9 mouse cellular contexts compared by ENCODE assay signal in genomic region chr1:153414962-153415361, GRCm38 (mm10). TPM values are rescaled to one million over a fixed set of nuclear protein-coding genes. Genes with fewer than 3 reads are reported as not detected.
DNase-seq lines count a peak whose midpoint lies in the region; ATAC-seq and TF ChIP-seq lines count a peak whose summit lies in the region.
"Had no signal": no experiment of that assay in that cellular context is flagged by ENCODE, and none has a peak within 500 bp of the region (broad histone marks: within the 10 kb centered on the region; RNA-seq: fewer than 3 reads in every experiment).

No protein-coding gene starts in this region.

- H3K27ac ChIP-seq in kidney, adult 2 months (ENCODE audit: insufficient read depth, low read depth, low read length): no peak overlapping the region
- H3K27ac ChIP-seq in bone marrow, adult 2 months (ENCODE audit: control insufficient read depth, insufficient read depth, low read depth, low read length, poor library complexity): peak overlapping the region; percentile 46; the same call in 1 of the 2 replicates
- H3K27ac ChIP-seq: limb, embryonic 15.5 days had no signal

- 86% methylated on average over 4 of the region's 4 CpGs for WGBS in kidney, adult 2 months
- WGBS in bone marrow, adult 2 months: 23% methylated on average over 4 of the region's 4 CpGs

- peak; percentile 64 for DNase-seq in kidney, adult 2 months
- no peak for DNase-seq in kidney, postnatal 10 days
- DNase-seq in left cerebral cortex, postnatal 14 days (ENCODE audit: low spot score in 2 of 2): peak; percentile 47 to 72
- peak; percentile 35 for DNase-seq in skeletal muscle tissue, adult 2 months (ENCODE audit: low read depth, low spot score)
- DNase-seq in cerebellum, adult 9-11 months: no peak
- no peak for DNase-seq in embryo, embryonic 9.5 days (ENCODE audit: extremely low spot score)

- no peaks in the 10 kb centered on the region for H3K27me3 ChIP-seq in kidney, adult 2 months (replicated peaks; ENCODE audit: control insufficient read depth, insufficient read depth, low read length)
- H3K27me3 ChIP-seq: limb, embryonic 15.5 days had no signal

- no peaks in the 10 kb centered on the region for H3K36me3 ChIP-seq in kidney, adult 2 months (ENCODE audit: control insufficient read depth, insufficient read depth, low read length)
- H3K36me3 ChIP-seq: limb, embryonic 15.5 days had no signal

- TF ChIP-seq POLR2A in kidney, adult 2 months (IDR thresholded peaks at IDR 0.05; ENCODE audit: low read depth, low read length): no peak
- TF ChIP-seq POLR2A in bone marrow, adult 2 months (IDR thresholded peaks at IDR 0.05; ENCODE audit: borderline replicate concordance, control insufficient read depth, low read depth, low read length): no peak

- no peak for TF ChIP-seq CTCF in kidney, adult 2 months (conservative IDR thresholded peaks at IDR 0.05; ENCODE audit: insufficient read depth, insufficient read length, low read depth, low read length)
- TF ChIP-seq CTCF in bone marrow, adult 2 months (IDR thresholded peaks at IDR 0.05; ENCODE audit: control insufficient read depth, insufficient read depth, low read length): no peak

- no peaks in the 10 kb centered on the region for H3K4me1 ChIP-seq in kidney, adult 2 months (ENCODE audit: control insufficient read depth, insufficient read depth, low read length)
- peaks cover 1% of the 10 kb centered on the region; the same call in 1 of the 2 replicates for H3K4me1 ChIP-seq in bone marrow, adult 2 months (ENCODE audit: control insufficient read depth, insufficient read depth, low read length)
- H3K4me1 ChIP-seq: limb, embryonic 15.5 days had no signal

- no peak for ATAC-seq in cerebellum, adult (ENCODE audit: insufficient number of reproducible peaks, low FRiP score, low TSS enrichment)

- intact Hi-C loops in left cerebral cortex, postnatal 14 days (cut with DNase I): no loop called here

- no peak overlapping the region for H3K4me3 ChIP-seq in kidney, adult 2 months (ENCODE audit: insufficient read depth, low read depth, low read length)
- H3K4me3 ChIP-seq in bone marrow, adult 2 months (replicated peaks; ENCODE audit: control insufficient read depth, low read depth, low read length): no peak overlapping the region
- H3K4me3 ChIP-seq: limb, embryonic 15.5 days had no signal

RNA-seq across cellular contexts. Expression of gene Shcbp1l, which starts 10.0 kb away (rescaled TPM):
- polyA plus RNA-seq in kidney, adult 2 months (2012; rRNA removed): 0.04 and 0.06 TPM in 2 replicates
- 0.74 and 1.1 TPM in 2 replicates for polyA plus RNA-seq in bone marrow, adult 2 months (2011; ENCODE audit: insufficient read depth, insufficient read length, low replicate concordance, missing spikeins)
- total RNA-seq in left cerebral cortex, postnatal 14 days (2021): 1 to 10 TPM; 2.0 TPM

Comparison
In these comparisons a context has a peak if more than half of its experiments do, and no peak if none do; other contexts are left out.
1. DNase-seq: peak in kidney, adult 2 months (single experiment), left cerebral cortex, postnatal 14 days (2 of 2) and skeletal muscle tissue, adult 2 months (single experiment); none in kidney, postnatal 10 days (single experiment), cerebellum, adult 9-11 months (single experiment) and embryo, embryonic 9.5 days (single experiment).